Mouse (Mus musculus) MEL (cell line): ENCODE results near the gene Ermap.

ENCODE experiments used
- CTCF ChIP-seq, 3 experiments: IDR thresholded peaks in 2 of 3; conservative IDR thresholded peaks in 1 of 3; 2 replicates each; pipeline ENCODE4 v1.5.1; 2011 to 2012; ENCODE audit warnings: low read length in 3 of 3, low read depth in 2 of 3, mild to moderate bottlenecking in 2 of 3, improper control_type of control experiment in 1 of 3, inconsistent platforms in 1 of 3, mixed read lengths in 1 of 3, moderate library complexity in 1 of 3; ENCODE audit not compliant: control insufficient read depth in 1 of 3, insufficient read depth in 1 of 3, poor library complexity in 1 of 3, severe bottlenecking in 1 of 3
- JUND ChIP-seq: IDR thresholded peaks from 2 replicates; pipeline ENCODE4 v1.6.1; 2011; ENCODE audit warnings: low read depth, mild to moderate bottlenecking, improper control_type of control experiment, low read length
- KAT2A ChIP-seq: conservative IDR thresholded peaks from 2 replicates; pipeline ENCODE4 v1.6.1; 2012; ENCODE audit warnings: low read depth, low read length, improper control_type of control experiment, inconsistent platforms
- MAZ ChIP-seq: IDR thresholded peaks from 2 replicates; pipeline ENCODE4 v1.6.1; 2012; ENCODE audit warnings: low read depth, mild to moderate bottlenecking, inconsistent platforms, low read length, improper control_type of control experiment
- MYB ChIP-seq: IDR thresholded peaks from 2 replicates; pipeline ENCODE4 v1.6.1; 2011; ENCODE audit warnings: mild to moderate bottlenecking, low read depth, low read length, improper control_type of control experiment
- MYC ChIP-seq: IDR thresholded peaks from 2 replicates; pipeline ENCODE4 v1.6.1; 2011; ENCODE audit warnings: low read depth, mild to moderate bottlenecking, low read length, improper control_type of control experiment, moderate library complexity
- POLR2A ChIP-seq, 2 experiments: IDR thresholded peaks; 2 replicates each; pipeline ENCODE4 v1.6.1; 2011 to 2012; ENCODE audit warnings: low read length in 2 of 2, mild to moderate bottlenecking in 2 of 2, control low read depth in 1 of 2, improper control_type of control experiment in 1 of 2, low read depth in 1 of 2, moderate library complexity in 1 of 2; ENCODE audit not compliant: control insufficient read depth in 1 of 2, insufficient read depth in 1 of 2, poor library complexity in 1 of 2
- TCF12 ChIP-seq: IDR thresholded peaks from 2 replicates; pipeline ENCODE4 v1.6.1; 2014; ENCODE audit warnings: low read depth, mild to moderate bottlenecking, inconsistent platforms, low read length, improper control_type of control experiment, moderate library complexity
- UBTF ChIP-seq: IDR thresholded peaks from 2 replicates; pipeline ENCODE4 v1.6.1; 2012; ENCODE audit warnings: low read depth, mild to moderate bottlenecking, inconsistent platforms, low read length, improper control_type of control experiment, moderate library complexity, borderline replicate concordance; ENCODE audit not compliant: insufficient read depth

DNA sequence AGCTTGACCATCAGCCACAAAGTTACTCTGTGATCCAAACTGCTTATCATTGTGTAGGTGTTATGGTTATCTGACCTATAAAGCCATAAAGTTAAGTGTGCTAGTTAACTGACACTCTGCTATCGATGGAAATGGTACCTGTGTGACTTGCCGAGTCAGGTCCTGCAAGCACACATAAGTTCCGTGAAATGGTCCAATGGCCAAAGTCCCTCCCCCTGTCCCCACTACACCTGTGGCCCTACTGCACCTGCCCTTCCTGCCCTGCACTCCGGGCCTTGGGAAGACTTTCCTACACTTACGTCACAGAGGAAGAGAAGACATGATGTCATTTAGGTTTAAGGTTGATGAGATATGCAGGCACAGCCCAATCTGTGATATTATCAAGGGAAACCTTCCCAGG, 42.5 kb downstream of the Ermap start:
- TF ChIP-seq KAT2A, result no peak
- no peak for TF ChIP-seq MYC
- no peak for TF ChIP-seq POLR2A (IDR thresholded peaks at IDR 0.05; ENCODE audit: control insufficient read depth in 1 of 2, insufficient read depth in 1 of 2, low read depth in 1 of 2, low read length in 2 of 2, poor library complexity in 1 of 2)
- TF ChIP-seq TCF12, result no peak
- TF ChIP-seq JUND, result no peak
- TF ChIP-seq MAZ, result no peak
- no peak for TF ChIP-seq CTCF (IDR thresholded peaks at IDR 0.05 in 2 of 3, conservative IDR thresholded peaks at IDR 0.05 in 1 of 3; ENCODE audit: control insufficient read depth in 1 of 3, insufficient read depth in 1 of 3, low read depth in 2 of 3, low read length in 3 of 3, poor library complexity in 1 of 3, severe bottlenecking in 1 of 3)
- TF ChIP-seq MYB, result no peak
- TF ChIP-seq UBTF, result no peak
